Mouse (Mus musculus) midbrain, postnatal 0 days (tissue): ENCODE measurements at regions not wholly inside any gene's neighbourhood (a gene's known extent, or its start where the extent isn't known, plus 50 kb on each side); places are given as distances from the start of the nearest gene placed in this dataset.

Experiments
- ATAC-seq: fragments of 200-750 bp; cut with Nextera tagmentation; 2 replicates; pipeline ENCODE4 v1.8.0; 2017; ENCODE audit warnings: moderate number of reproducible peaks, mild to moderate bottlenecking, moderate TSS enrichment, moderate library complexity; ENCODE audit not compliant: low FRiP score
- DNase-seq: peaks from one replicate; pipeline ENCODE4 v3.0.0-alpha.2; 2015; ENCODE audit warnings: low spot score
- H3K27ac ChIP-seq: fragments of 300-500 bp; sonication (generic); 2 replicates; pipeline ENCODE4 v1.5.1; 2014; ENCODE audit warnings: low read depth, mild to moderate bottlenecking, low read length, mixed read lengths
- H3K27me3 ChIP-seq: fragments of 300-500 bp; sonication (generic); 2 replicates; pipeline ENCODE4 v1.6.1; 2014; ENCODE audit warnings: low read length, control low read depth, mixed read lengths; ENCODE audit not compliant: insufficient read depth
- H3K36me3 ChIP-seq: fragments of 300-500 bp; sonication (generic); 2 replicates; pipeline ENCODE4 v1.6.1; 2014; ENCODE audit warnings: low read length, control low read depth, mixed read lengths; ENCODE audit not compliant: insufficient read depth
- H3K4me1 ChIP-seq: fragments of 300-500 bp; sonication (generic); 2 replicates; pipeline ENCODE4 v1.6.1; 2014; ENCODE audit warnings: mild to moderate bottlenecking, control low read depth, antibody characterized with exemption, low read length, mixed read lengths; ENCODE audit not compliant: insufficient read depth
- H3K4me2 ChIP-seq: fragments of 300-500 bp; sonication (generic); 2 replicates; pipeline ENCODE4 v1.6.1; 2014; ENCODE audit warnings: low read depth, mild to moderate bottlenecking, low read length, mixed read lengths; ENCODE audit not compliant: poor library complexity, severe bottlenecking
- H3K4me3 ChIP-seq: fragments of 300-500 bp; sonication (generic); 2 replicates; pipeline ENCODE4 v1.5.1; 2014; ENCODE audit warnings: low read depth, mild to moderate bottlenecking, low read length, moderate library complexity
- H3K9ac ChIP-seq: fragments of 300-500 bp; sonication (generic); replicated peaks from 2 replicates; pipeline ENCODE4 v1.6.1; 2014; ENCODE audit warnings: mild to moderate bottlenecking, low read length, moderate library complexity, mixed read lengths; ENCODE audit not compliant: poor library complexity, severe bottlenecking
- H3K9me3 ChIP-seq: fragments of 300-500 bp; sonication (generic); 2 replicates; pipeline ENCODE4 v1.6.1; 2016; ENCODE audit warnings: low read length, control low read depth
- CTCF ChIP-seq: IDR thresholded peaks from 2 replicates; pipeline ENCODE4 v1.5.1; 2016; ENCODE audit warnings: antibody characterized with exemption, mild to moderate bottlenecking
- WGBS: fragments of 180-500 bp; shearing (Covaris S2); extraction: QIAGEN DNeasy Blood & Tissue Kit; methylation state at CpG from one replicate; pipeline ENCODE4 v1.1.7; 2014; 5-methylcytosine and 5-hydroxymethylcytosine counted together

DNA sequence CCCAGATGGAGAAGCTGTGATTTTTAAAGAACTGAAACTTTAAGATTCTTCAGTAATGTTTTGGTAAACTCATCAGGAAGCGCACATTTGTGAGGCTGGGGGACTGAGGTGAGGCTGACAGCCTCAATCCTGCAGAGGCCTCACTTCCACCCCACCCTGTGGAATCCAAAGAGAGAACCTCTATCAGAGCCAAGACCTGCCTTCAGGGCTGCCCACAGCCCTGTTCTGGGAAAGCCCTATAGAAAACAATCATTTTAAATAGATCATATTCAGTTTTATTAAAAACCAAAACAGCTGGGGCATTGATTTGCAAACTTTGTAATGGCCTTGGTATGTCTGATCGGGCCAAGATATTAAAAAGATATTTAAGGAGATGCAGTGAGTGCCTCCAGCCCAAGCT is 210.7 kb upstream of the Tsc22d2 start:
- H3K4me2 ChIP-seq = no peak overlapping the region
- H3K4me3 ChIP-seq = no peak overlapping the region
- H3K27ac ChIP-seq = no peak overlapping the region
- no peaks in the 10 kb centered on the region for H3K27me3 ChIP-seq
- 85% methylated on average over 2 of the region's 2 CpGs for WGBS
- DNase-seq = no peak
- no peaks in the 10 kb centered on the region for H3K4me1 ChIP-seq
- ATAC-seq = no peak
- H3K36me3 ChIP-seq = no peaks in the 10 kb centered on the region
- no peak for TF ChIP-seq CTCF
- H3K9ac ChIP-seq = no peak overlapping the region
- no peaks in the 10 kb centered on the region for H3K9me3 ChIP-seq

DNA sequence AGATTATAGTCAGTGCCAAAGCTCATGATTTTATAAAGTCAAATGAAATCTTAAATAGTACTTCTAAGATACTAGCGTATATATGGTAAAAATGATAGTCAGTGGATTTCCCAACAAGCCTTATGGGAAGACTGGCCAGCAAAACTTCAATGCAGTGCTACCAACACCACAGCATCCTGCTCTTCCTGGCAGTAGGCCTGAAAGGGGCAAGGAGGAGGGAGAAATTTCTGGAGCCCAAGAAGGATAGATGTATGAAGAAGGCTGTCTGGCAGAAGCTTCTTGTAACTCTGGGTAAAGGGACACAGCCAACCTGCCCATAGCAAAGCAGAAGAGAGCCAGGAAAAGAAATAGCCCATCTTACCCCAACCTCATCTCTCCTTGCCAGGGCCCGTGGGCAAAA is 209.0 kb upstream of the Tsc22d2 start:
- no peak overlapping the region for H3K4me3 ChIP-seq
- 94% methylated on average over 2 of the region's 2 CpGs for WGBS
- H3K9ac ChIP-seq = no peak overlapping the region
- TF ChIP-seq CTCF = no peak
- DNase-seq (no peak), ATAC-seq (no peak)
- no peaks in the 10 kb centered on the region for H3K36me3 ChIP-seq
- no peaks in the 10 kb centered on the region for H3K4me1 ChIP-seq
- no peaks in the 10 kb centered on the region for H3K27me3 ChIP-seq
- H3K9me3 ChIP-seq = no peaks in the 10 kb centered on the region
- no peak overlapping the region for H3K4me2 ChIP-seq
- no peak overlapping the region for H3K27ac ChIP-seq

DNA sequence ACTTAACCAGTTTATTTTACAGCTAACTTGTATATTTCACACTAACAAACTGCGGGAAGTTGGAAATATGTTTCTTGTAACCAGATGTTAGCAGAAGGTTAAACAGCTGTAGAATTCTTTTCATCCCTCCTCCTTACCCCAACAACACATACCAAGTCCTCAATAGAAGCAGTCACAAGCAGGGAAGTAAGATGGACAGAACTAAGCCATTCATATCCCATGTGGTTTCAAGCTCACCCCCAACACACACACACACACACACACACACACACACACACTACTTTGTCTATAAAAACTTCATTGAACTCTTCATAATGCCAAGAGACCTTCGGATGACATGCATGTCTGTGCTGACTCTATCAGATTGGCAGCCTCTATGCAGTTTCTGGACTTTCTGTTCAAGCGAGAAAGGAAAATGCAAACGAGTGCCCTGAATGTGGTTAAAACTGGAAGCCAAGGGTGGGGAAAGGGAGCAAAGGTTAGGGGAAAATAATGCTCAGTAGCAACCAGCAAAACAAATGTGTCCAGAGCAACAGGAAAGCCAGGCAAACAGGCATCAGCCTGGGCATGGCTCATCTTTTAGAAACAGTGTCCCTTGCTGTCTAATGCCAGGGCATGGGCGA is 207.6 kb upstream of the Tsc22d2 start:
- H3K4me3 ChIP-seq = no peak overlapping the region
- H3K27me3 ChIP-seq = no peaks in the 10 kb centered on the region
- no peak overlapping the region for H3K27ac ChIP-seq
- H3K9ac ChIP-seq = no peak overlapping the region
- TF ChIP-seq CTCF = no peak
- H3K4me2 ChIP-seq = no peak overlapping the region
- no peaks in the 10 kb centered on the region for H3K36me3 ChIP-seq
- WGBS = 54% methylated on average over 5 of the region's 5 CpGs
- ATAC-seq = no peak
- H3K9me3 ChIP-seq = no peaks in the 10 kb centered on the region
- peak; percentile 35 for DNase-seq
- no peaks in the 10 kb centered on the region for H3K4me1 ChIP-seq

DNA sequence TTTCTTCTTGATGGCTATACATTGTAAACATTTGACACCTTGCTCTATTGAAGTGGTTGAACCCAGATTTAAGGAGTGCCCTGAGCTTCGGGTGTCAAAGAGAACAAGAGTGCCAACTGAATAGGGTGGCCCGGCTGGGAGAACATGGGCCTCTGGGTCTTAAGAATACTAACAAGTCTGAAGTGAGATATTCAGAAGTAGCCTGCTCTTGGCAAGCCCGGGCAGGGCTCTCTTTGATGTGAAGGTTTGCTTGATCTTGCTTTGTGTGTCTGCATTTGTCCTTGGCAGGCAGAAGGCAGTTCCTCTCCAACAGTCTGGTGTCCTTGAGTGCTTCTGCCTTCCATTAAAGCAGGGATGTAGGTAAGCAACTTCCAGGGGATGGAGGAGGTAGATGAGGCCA is 203.5 kb upstream of the Tsc22d2 start:
- DNase-seq (peak; percentile 10), ATAC-seq (no peak)
- Histone ChIP-seq H3K9ac (no peak overlapping the region), H3K27ac (no peak overlapping the region), H3K4me2 (no peak overlapping the region), H3K36me3 (no peaks in the 10 kb centered on the region), H3K27me3 (no peaks in the 10 kb centered on the region), H3K9me3 (no peaks in the 10 kb centered on the region), H3K4me3 (no peak overlapping the region), H3K4me1 (no peaks in the 10 kb centered on the region)
- TF ChIP-seq CTCF = no peak
- 44% methylated on average over 3 of the region's 3 CpGs for WGBS

DNA sequence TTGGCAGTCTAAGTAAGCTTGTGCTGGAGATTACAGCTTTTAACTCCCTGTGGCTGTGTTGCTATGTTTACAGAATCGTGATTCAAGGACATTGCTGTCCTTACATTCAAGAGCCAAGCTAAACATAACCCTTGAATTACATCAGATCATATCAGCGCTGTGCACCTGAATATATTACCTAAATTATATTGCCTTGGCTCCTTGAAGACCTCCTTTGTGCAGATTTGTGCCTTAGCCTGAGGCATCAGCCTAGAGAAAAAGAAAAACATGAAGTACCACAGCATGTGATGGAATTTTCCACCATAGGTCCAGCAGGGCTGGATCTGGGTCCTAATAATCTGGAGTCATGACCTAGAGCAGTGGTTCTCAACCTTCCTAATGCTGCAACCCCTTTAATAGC is 189.8 kb upstream of the Tsc22d2 start:
- Histone ChIP-seq H3K4me2 (no peak overlapping the region), H3K4me1 (no peaks in the 10 kb centered on the region), H3K9ac (no peak overlapping the region), H3K4me3 (no peak overlapping the region), H3K9me3 (no peaks in the 10 kb centered on the region), H3K27me3 (no peaks in the 10 kb centered on the region), H3K36me3 (no peaks in the 10 kb centered on the region), H3K27ac (no peak overlapping the region)
- DNase-seq (no peak), ATAC-seq (no peak)
- 78% methylated on average over 2 of the region's 2 CpGs for WGBS
- TF ChIP-seq CTCF = no peak

DNA sequence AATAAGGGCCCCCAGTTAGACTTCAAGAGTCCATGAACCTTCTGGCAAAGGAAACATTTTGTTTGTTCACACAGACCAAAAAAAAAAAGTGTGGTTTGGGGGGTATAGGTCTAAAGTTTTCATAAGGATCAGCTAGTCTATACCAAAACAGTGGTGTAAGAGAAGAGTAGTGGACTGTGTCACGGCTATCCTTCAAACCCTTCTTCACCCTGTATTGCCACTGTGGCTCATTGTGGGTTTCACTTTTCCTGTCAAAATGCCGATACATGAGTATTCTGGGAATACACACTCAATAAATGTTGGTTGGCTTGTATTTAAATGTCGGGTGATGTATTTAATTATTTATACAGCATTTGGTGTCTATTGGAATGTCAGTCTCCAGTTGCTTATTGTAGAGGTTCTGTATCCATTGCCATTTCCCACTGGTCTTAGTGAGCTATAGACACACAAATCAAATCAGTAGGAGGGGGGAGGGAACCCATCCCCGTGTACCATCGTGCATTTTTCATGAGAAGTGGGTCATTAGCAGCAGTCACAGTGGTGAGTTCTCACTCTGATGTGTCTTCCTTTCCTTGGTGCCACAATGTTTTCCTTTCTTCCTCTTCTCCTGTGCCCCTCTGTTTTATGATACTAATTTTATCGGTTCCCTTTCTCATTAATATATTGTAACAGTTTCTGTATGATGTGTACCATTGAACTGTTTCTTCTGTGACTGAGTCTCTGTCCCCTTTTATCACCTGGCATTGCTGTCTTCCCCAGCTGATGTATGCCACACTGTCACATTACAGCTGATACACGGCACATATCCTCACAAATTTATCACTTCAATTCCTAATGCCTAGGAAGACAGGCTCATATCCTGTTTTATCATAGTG is 187.8 kb upstream of the Tsc22d2 start:
- no peaks in the 10 kb centered on the region for H3K27me3 ChIP-seq
- no peaks in the 10 kb centered on the region for H3K36me3 ChIP-seq
- H3K4me1 ChIP-seq = no peaks in the 10 kb centered on the region
- no peak for TF ChIP-seq CTCF
- no peaks in the 10 kb centered on the region for H3K9me3 ChIP-seq
- DNase-seq (no peak), ATAC-seq (peak; percentile 47; the same call in 1 of the 2 replicates)
- no peak overlapping the region for H3K9ac ChIP-seq
- no peak overlapping the region for H3K4me2 ChIP-seq
- H3K4me3 ChIP-seq = no peak overlapping the region
- 64% methylated on average over 7 of the region's 7 CpGs for WGBS
- no peak overlapping the region for H3K27ac ChIP-seq
